Comparison of ENCODE assay signal across 12 mouse cellular contexts in the genomic region with DNA sequence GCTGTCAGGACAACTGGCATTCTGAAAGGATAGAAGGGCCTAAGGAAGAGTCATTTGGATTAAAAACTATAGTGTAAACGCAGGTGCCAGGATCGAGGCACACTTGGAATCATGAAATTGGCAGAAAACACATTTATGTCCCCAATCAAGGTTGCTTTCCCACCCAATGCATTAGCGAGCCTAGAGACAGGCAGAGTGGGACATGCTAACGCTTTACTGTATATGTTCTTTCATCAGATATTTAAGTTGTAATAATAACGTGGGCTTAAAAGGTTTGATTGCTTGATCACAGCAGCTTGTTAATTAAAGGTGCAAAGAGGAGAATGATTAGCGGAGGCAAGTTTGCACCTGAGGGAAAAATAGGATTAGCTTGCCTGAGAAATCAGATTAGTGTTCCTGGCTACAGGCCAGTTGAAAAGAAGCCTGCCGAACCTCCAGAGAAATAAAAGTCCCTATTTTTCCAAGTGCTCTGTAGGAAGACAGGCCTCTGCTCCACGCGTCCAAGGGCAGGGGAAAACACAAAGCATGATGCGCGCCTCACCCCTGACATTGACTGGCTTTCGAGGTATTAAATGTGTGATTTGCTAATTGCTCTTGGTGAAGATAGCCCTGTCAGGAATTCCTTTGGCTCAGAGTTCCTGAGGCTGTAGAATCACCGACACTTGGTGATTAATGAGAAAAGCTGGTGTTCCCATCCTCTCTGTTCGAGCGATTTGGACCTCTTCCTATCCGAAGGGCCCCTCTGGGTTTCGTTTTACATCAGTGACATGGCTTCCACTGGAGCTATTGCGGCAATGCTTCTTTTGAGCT.
DNase-seq lines count a peak whose midpoint lies in the region; ATAC-seq and TF ChIP-seq lines count a peak whose summit lies in the region.
"Had no signal": no experiment of that assay in that cellular context is flagged by ENCODE, and none has a peak within 500 bp of the region (broad histone marks: within the 10 kb centered on the region; RNA-seq: fewer than 3 reads in every experiment).

No protein-coding gene starts in this region.

- no peak overlapping the region for H3K9ac ChIP-seq in lung, embryonic 14.5 days
- no peak overlapping the region for H3K9ac ChIP-seq in hindbrain, postnatal 0 days (replicated peaks; ENCODE audit: low read length)
- H3K9ac ChIP-seq: lung, embryonic 15.5 days had no signal

- no peaks in the 10 kb centered on the region for H3K4me1 ChIP-seq in lung, embryonic 14.5 days (ENCODE audit: insufficient read depth)
- 0 out of 2 replicates have a peak, but pooled peaks cover 4% of the 10 kb centered on the region for H3K4me1 ChIP-seq in hindbrain, postnatal 0 days (ENCODE audit: insufficient read depth, low read length)
- H3K4me1 ChIP-seq: lung, embryonic 15.5 days had no signal

- peak; percentile 56 to 66 for DNase-seq in cerebellum, postnatal 14 days
- no peak for DNase-seq in cerebellum, postnatal 36 days
- DNase-seq in lung, embryonic 14.5 days = peak; percentile 2
- no peak for DNase-seq in lung, postnatal 14 days
- peak; percentile 73 for DNase-seq in hindbrain, postnatal 0 days (ENCODE audit: low spot score)
- peak; percentile 61 for DNase-seq in retina, postnatal 1 day
- no peak for DNase-seq in T-cell, adult 2 months (ENCODE audit: low spot score)
- DNase-seq in lung, postnatal 36 days = no peak
- DNase-seq: adrenal gland, postnatal 36 days; kidney, postnatal 14 days had no signal

- H3K36me3 ChIP-seq in lung, embryonic 14.5 days (ENCODE audit: insufficient read depth) = no peaks in the 10 kb centered on the region
- no peaks in the 10 kb centered on the region for H3K36me3 ChIP-seq in hindbrain, postnatal 0 days (ENCODE audit: insufficient read depth, low read length)
- H3K36me3 ChIP-seq: lung, embryonic 15.5 days had no signal

- no peaks in the 10 kb centered on the region for H3K27me3 ChIP-seq in lung, embryonic 14.5 days (ENCODE audit: insufficient read depth, low read length)
- H3K27me3 ChIP-seq in hindbrain, postnatal 0 days (ENCODE audit: insufficient read depth, low read length) = no peaks in the 10 kb centered on the region
- H3K27me3 ChIP-seq: lung, embryonic 15.5 days had no signal

- peak overlapping the region; percentile 12; the same call in 1 of the 2 replicates for H3K4me2 ChIP-seq in lung, embryonic 14.5 days
- H3K4me2 ChIP-seq in hindbrain, postnatal 0 days (ENCODE audit: low read depth, low read length) = peak overlapping the region; percentile 43
- H3K4me2 ChIP-seq: lung, embryonic 15.5 days had no signal

- H3K4me3 ChIP-seq in lung, embryonic 14.5 days (ENCODE audit: low read depth, low read length) = no peak overlapping the region
- no peak overlapping the region for H3K4me3 ChIP-seq in hindbrain, postnatal 0 days (ENCODE audit: low read length)
- H3K4me3 ChIP-seq: lung, embryonic 15.5 days; myocyte had no signal

- no peak for TF ChIP-seq CTCF in lung, embryonic 14.5 days (IDR thresholded peaks at IDR 0.05; ENCODE audit: low read depth)
- no peak for TF ChIP-seq CTCF in hindbrain, postnatal 0 days (IDR thresholded peaks at IDR 0.05; ENCODE audit: low read depth)

- no peak overlapping the region for H3K27ac ChIP-seq in lung, embryonic 14.5 days (ENCODE audit: low read depth)
- no peak overlapping the region for H3K27ac ChIP-seq in hindbrain, postnatal 0 days
- H3K27ac ChIP-seq: lung, embryonic 15.5 days had no signal

- WGBS in lung, embryonic 14.5 days = 37% methylated on average over 18 of the region's 18 CpGs
- 27% methylated on average over 18 of the region's 18 CpGs for WGBS in hindbrain, postnatal 0 days

- no peaks in the 10 kb centered on the region for H3K9me3 ChIP-seq in lung, embryonic 14.5 days (ENCODE audit: low read depth, low read length)
- H3K9me3 ChIP-seq in hindbrain, postnatal 0 days (ENCODE audit: low read length) = no peaks in the 10 kb centered on the region
- H3K9me3 ChIP-seq: lung, embryonic 15.5 days had no signal

- no peak for ATAC-seq in lung, embryonic 14.5 days (ENCODE audit: insufficient read depth)
- 0 out of 2 replicates have a peak, but pooled peaks have one; percentile 47 for ATAC-seq in hindbrain, postnatal 0 days

Comparison
In these comparisons a context has a peak if more than half of its experiments do, and no peak if none do; other contexts are left out.
1. DNase-seq: peak in cerebellum, postnatal 14 days (2 of 2), lung, embryonic 14.5 days (single experiment), hindbrain, postnatal 0 days (single experiment) and retina, postnatal 1 day (single experiment); none in cerebellum, postnatal 36 days (0 of 2), lung, postnatal 14 days (single experiment), T-cell, adult 2 months (single experiment) and lung, postnatal 36 days (single experiment).